Mouse (Mus musculus): ENCODE results near the gene Noct. TPM values are rescaled to one million over a fixed set of nuclear protein-coding genes. Genes with fewer than 3 reads are reported as not detected.

Gene Noct
- polyA plus RNA-seq, 1 experiment from 2014 or later, result 8.9 TPM

- ATAC-seq (ENCODE audit: insufficient read depth) (no peak), DNase-seq (no peak)
- Histone ChIP-seq H3K4me2 (no peak overlapping the region), H3K9ac (no peak overlapping the region), H3K4me3 (ENCODE audit: low read depth, low read length) (no peak overlapping the region), H3K4me1 (ENCODE audit: insufficient read depth) (no peaks in the 10 kb centered on the region), H3K36me3 (ENCODE audit: insufficient read depth) (no peaks in the 10 kb centered on the region), H3K9me3 (ENCODE audit: low read depth, low read length) (no peaks in the 10 kb centered on the region), H3K27ac (ENCODE audit: low read depth) (no peak overlapping the region), H3K27me3 (ENCODE audit: insufficient read depth, low read length) (no peaks in the 10 kb centered on the region)
- no peak for TF ChIP-seq CTCF (IDR thresholded peaks at IDR 0.05; ENCODE audit: low read depth)
- WGBS, result 74% methylated on average over 1 of the region's 1 CpGs
These were observed 26.0 kb upstream of the Noct start for GRCm38 (mm10) chr3:51198291-51198690.

GRCm38 (mm10) chr3:51199130-51199529, 25.1 kb upstream of the Noct start:
- DNase-seq (no peak), ATAC-seq (ENCODE audit: insufficient read depth) (no peak)
- H3K27ac ChIP-seq (ENCODE audit: low read depth), result no peak overlapping the region
- H3K4me2 ChIP-seq, result no peak overlapping the region
- no peak for TF ChIP-seq CTCF (IDR thresholded peaks at IDR 0.05; ENCODE audit: low read depth)
- H3K27me3 ChIP-seq (ENCODE audit: insufficient read depth, low read length), result no peaks in the 10 kb centered on the region
- H3K4me3 ChIP-seq (ENCODE audit: low read depth, low read length), result no peak overlapping the region
- no peaks in the 10 kb centered on the region for H3K4me1 ChIP-seq (ENCODE audit: insufficient read depth)
- whole genome bisulfite sequencing, result 81% methylated on average over 6 of the region's 6 CpGs
- H3K36me3 ChIP-seq (ENCODE audit: insufficient read depth), result no peaks in the 10 kb centered on the region
- no peak overlapping the region for H3K9ac ChIP-seq
- no peaks in the 10 kb centered on the region for H3K9me3 ChIP-seq (ENCODE audit: low read depth, low read length)

GRCm38 (mm10) chr3:51200311-51200710, 23.9 kb upstream of the Noct start:
- Histone ChIP-seq H3K9me3 (ENCODE audit: low read depth, low read length) (no peaks in the 10 kb centered on the region), H3K9ac (no peak overlapping the region), H3K4me3 (ENCODE audit: low read depth, low read length) (no peak overlapping the region), H3K27me3 (ENCODE audit: insufficient read depth, low read length) (no peaks in the 10 kb centered on the region), H3K4me2 (no peak overlapping the region), H3K4me1 (ENCODE audit: insufficient read depth) (no peaks in the 10 kb centered on the region), H3K36me3 (ENCODE audit: insufficient read depth) (no peaks in the 10 kb centered on the region), H3K27ac (ENCODE audit: low read depth) (no peak overlapping the region)
- TF ChIP-seq CTCF (IDR thresholded peaks at IDR 0.05; ENCODE audit: low read depth), result no peak
- ATAC-seq (ENCODE audit: insufficient read depth) (no peak), DNase-seq (peak; percentile 31)
- WGBS, result 68% methylated on average over 4 of the region's 4 CpGs

- Histone ChIP-seq H3K27me3 (ENCODE audit: insufficient read depth, low read length) (no peaks in the 10 kb centered on the region), H3K4me2 (no peak overlapping the region), H3K9ac (no peak overlapping the region), H3K4me1 (ENCODE audit: insufficient read depth) (no peaks in the 10 kb centered on the region), H3K36me3 (ENCODE audit: insufficient read depth) (no peaks in the 10 kb centered on the region), H3K9me3 (ENCODE audit: low read depth, low read length) (no peaks in the 10 kb centered on the region), H3K4me3 (ENCODE audit: low read depth, low read length) (no peak overlapping the region), H3K27ac (ENCODE audit: low read depth) (no peak overlapping the region)
- ATAC-seq (ENCODE audit: insufficient read depth) (no peak), DNase-seq (no peak)
- 79% methylated on average over 7 of the region's 7 CpGs for whole genome bisulfite sequencing
- TF ChIP-seq CTCF (IDR thresholded peaks at IDR 0.05; ENCODE audit: low read depth), result no peak
These were observed 23.4 kb upstream of the Noct start for GRCm38 (mm10) chr3:51200894-51201293.

GRCm38 (mm10) chr3:51201986-51202385, 22.3 kb upstream of the Noct start:
- no peak overlapping the region for H3K4me3 ChIP-seq (ENCODE audit: low read depth, low read length)
- no peak for TF ChIP-seq CTCF (IDR thresholded peaks at IDR 0.05; ENCODE audit: low read depth)
- no peaks in the 10 kb centered on the region for H3K4me1 ChIP-seq (ENCODE audit: insufficient read depth)
- no peak for ATAC-seq (ENCODE audit: insufficient read depth)
- H3K27ac ChIP-seq (ENCODE audit: low read depth), result no peak overlapping the region
- no peak overlapping the region for H3K4me2 ChIP-seq
- H3K36me3 ChIP-seq (ENCODE audit: insufficient read depth), result no peaks in the 10 kb centered on the region
- DNase-seq, result no peak
- H3K9me3 ChIP-seq (ENCODE audit: low read depth, low read length), result no peaks in the 10 kb centered on the region
- WGBS, result 72% methylated on average over 9 of the region's 9 CpGs
- H3K27me3 ChIP-seq (ENCODE audit: insufficient read depth, low read length), result no peaks in the 10 kb centered on the region
- no peak overlapping the region for H3K9ac ChIP-seq

GRCm38 (mm10) chr3:51202491-51202987, 21.7 kb upstream of the Noct start:
- no peaks in the 10 kb centered on the region for H3K27me3 ChIP-seq (ENCODE audit: insufficient read depth, low read length)
- ATAC-seq (ENCODE audit: insufficient read depth), result no peak
- H3K4me3 ChIP-seq (ENCODE audit: low read depth, low read length), result no peak overlapping the region
- no peak overlapping the region for H3K4me2 ChIP-seq
- WGBS, result 83% methylated on average over 8 of the region's 8 CpGs
- H3K9me3 ChIP-seq (ENCODE audit: low read depth, low read length), result no peaks in the 10 kb centered on the region
- no peak overlapping the region for H3K9ac ChIP-seq
- H3K36me3 ChIP-seq (ENCODE audit: insufficient read depth), result no peaks in the 10 kb centered on the region
- H3K4me1 ChIP-seq (ENCODE audit: insufficient read depth), result no peaks in the 10 kb centered on the region
- no peak for DNase-seq
- H3K27ac ChIP-seq (ENCODE audit: low read depth), result no peak overlapping the region
- no peak for TF ChIP-seq CTCF (IDR thresholded peaks at IDR 0.05; ENCODE audit: low read depth)

GRCm38 (mm10) chr3:51203906-51204305, 20.3 kb upstream of the Noct start:
- no peak overlapping the region for H3K4me2 ChIP-seq
- H3K27me3 ChIP-seq (ENCODE audit: insufficient read depth, low read length), result no peaks in the 10 kb centered on the region
- no peak for TF ChIP-seq CTCF (IDR thresholded peaks at IDR 0.05; ENCODE audit: low read depth)
- no peak for ATAC-seq (ENCODE audit: insufficient read depth)
- no peaks in the 10 kb centered on the region for H3K4me1 ChIP-seq (ENCODE audit: insufficient read depth)
- H3K9me3 ChIP-seq (ENCODE audit: low read depth, low read length), result no peaks in the 10 kb centered on the region
- no peaks in the 10 kb centered on the region for H3K36me3 ChIP-seq (ENCODE audit: insufficient read depth)
- H3K4me3 ChIP-seq (ENCODE audit: low read depth, low read length), result no peak overlapping the region
- H3K9ac ChIP-seq, result no peak overlapping the region
- DNase-seq, result no peak
- H3K27ac ChIP-seq (ENCODE audit: low read depth), result no peak overlapping the region
- 77% methylated on average over 6 of the region's 6 CpGs for WGBS

GRCm38 (mm10) chr3:51204441-51204840, 19.8 kb upstream of the Noct start:
- ATAC-seq (ENCODE audit: insufficient read depth) (no peak), DNase-seq (no peak)
- Histone ChIP-seq H3K27ac (ENCODE audit: low read depth) (no peak overlapping the region), H3K4me2 (no peak overlapping the region), H3K9ac (no peak overlapping the region), H3K4me3 (ENCODE audit: low read depth, low read length) (no peak overlapping the region), H3K27me3 (ENCODE audit: insufficient read depth, low read length) (no peaks in the 10 kb centered on the region), H3K9me3 (ENCODE audit: low read depth, low read length) (no peaks in the 10 kb centered on the region), H3K4me1 (ENCODE audit: insufficient read depth) (no peaks in the 10 kb centered on the region), H3K36me3 (ENCODE audit: insufficient read depth) (no peaks in the 10 kb centered on the region)
- TF ChIP-seq CTCF (IDR thresholded peaks at IDR 0.05; ENCODE audit: low read depth), result peak; percentile 27
- 85% methylated on average over 5 of the region's 5 CpGs for WGBS

All from lung, embryonic 14.5 days (tissue).